Mouse (Mus musculus) lung, embryonic 15.5 days (tissue): ENCODE measurements around the gene Wdr20. TPM values are rescaled to one million over a fixed set of nuclear protein-coding genes. Genes with fewer than 3 reads are reported as not detected.
"Not testable (repeated sequence)": the region's sequence is repeated elsewhere in the genome, so short reads cannot be mapped to it uniquely, and the experiment has no call there.

ENCODE experiments used
- ATAC-seq: fragments of 200-750 bp; cut with Nextera tagmentation; 2 replicates; pipeline ENCODE4 v1.8.0; 2017; ENCODE audit warnings: moderate number of reproducible peaks, borderline replicate concordance; ENCODE audit not compliant: low FRiP score, low TSS enrichment; ENCODE audit errors: extremely low read depth
- H3K27ac ChIP-seq: fragments of 300-500 bp; sonication (generic); 2 replicates; pipeline ENCODE4 v1.5.1; 2015; ENCODE audit warnings: moderate library complexity, mild to moderate bottlenecking, inconsistent platforms
- H3K27me3 ChIP-seq: fragments of 300-500 bp; sonication (generic); 2 replicates; pipeline ENCODE4 v1.6.1; 2015; ENCODE audit warnings: inconsistent platforms
- H3K36me3 ChIP-seq: fragments of 300-500 bp; sonication (generic); 2 replicates; pipeline ENCODE4 v1.6.1; 2015; ENCODE audit warnings: inconsistent platforms
- H3K4me1 ChIP-seq: fragments of 300-500 bp; sonication (generic); 2 replicates; pipeline ENCODE4 v1.6.1; 2015; ENCODE audit warnings: inconsistent platforms
- H3K4me2 ChIP-seq: fragments of 300-500 bp; sonication (generic); 2 replicates; pipeline ENCODE4 v1.6.1; 2015; ENCODE audit warnings: inconsistent platforms, mild to moderate bottlenecking, moderate library complexity
- H3K4me3 ChIP-seq: fragments of 300-500 bp; sonication (generic); 2 replicates; pipeline ENCODE4 v1.5.1; 2015; ENCODE audit warnings: mild to moderate bottlenecking, inconsistent platforms
- H3K9ac ChIP-seq: fragments of 300-500 bp; sonication (generic); 2 replicates; pipeline ENCODE4 v1.6.1; 2015; ENCODE audit warnings: inconsistent platforms
- H3K9me3 ChIP-seq: fragments of 300-500 bp; sonication (generic); 2 replicates; pipeline ENCODE4 v1.6.1; 2016; ENCODE audit warnings: inconsistent platforms
- WGBS: fragments of 180-500 bp; shearing (Covaris S2); methylation state at CpG from one replicate; pipeline ENCODE4 v1.1.7; 2015; 5-methylcytosine and 5-hydroxymethylcytosine counted together
- polyA plus RNA-seq: library from polyadenylated mRNA; unstranded; fragments of >200 nt; fragmentation: Nextera tagmentation; extraction: Ambion mirVana; gene quantifications from 2 replicates; pipeline ENCODE4 v1.2.1, GENCODE M21; 2015

Gene Wdr20
- polyA plus RNA-seq = 21.3 and 23.5 TPM in 2 replicates

DNA sequence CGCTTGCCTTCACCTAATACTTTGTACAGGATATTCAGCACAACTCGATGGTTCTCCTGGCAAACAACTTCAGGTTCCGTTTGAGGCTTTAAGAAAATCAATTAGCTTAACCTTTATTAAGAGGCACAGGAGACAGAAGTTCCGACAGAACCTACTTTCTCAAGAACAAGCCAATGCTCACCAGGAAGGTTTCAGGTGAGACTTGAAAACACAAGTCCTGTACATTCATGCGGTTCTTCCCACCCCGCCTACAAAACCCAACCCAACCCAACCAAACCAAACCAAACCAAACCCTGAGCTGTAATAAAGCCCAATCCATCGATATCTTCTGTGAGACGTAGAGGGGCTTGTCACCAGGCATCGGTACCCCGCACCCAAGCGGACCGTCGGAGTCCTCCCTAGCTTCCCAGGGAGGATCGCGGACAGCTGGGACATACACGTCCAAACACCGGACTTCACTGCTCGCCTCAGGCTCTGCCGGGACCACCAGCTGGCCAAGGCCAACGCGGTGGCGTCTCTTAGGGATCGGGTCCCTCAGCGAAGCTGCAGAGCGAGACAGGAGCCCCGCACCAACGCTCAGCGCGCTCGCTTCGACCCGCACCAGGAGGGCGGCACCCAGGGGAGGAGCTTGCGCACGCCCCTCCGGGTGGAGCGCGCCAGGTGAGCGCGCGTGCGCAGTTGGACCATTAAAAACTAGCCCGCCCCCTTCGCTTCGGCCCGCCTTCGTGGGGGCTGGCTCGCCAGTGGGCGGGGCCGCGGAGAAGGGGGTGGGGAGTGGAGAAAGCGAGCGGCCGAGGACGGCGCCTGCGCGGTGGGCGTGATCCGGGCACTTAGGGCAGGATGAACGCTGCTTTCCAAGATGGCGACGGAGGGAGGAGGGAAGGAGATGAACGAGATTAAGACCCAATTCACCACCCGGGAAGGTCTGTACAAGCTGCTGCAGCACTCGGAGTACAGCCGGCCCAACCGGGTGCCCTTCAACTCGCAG is at the start of gene Wdr20:
Gene Wdr20, plus strand, starts transcription at position 775 of the 988 bp plus-strand sequence.
- peak within 1 kb of the TSS; percentile 86 for H3K27ac ChIP-seq
- peak within 1 kb of the TSS; percentile 95 for H3K9ac ChIP-seq
- no peaks in the 10 kb centered on the region for H3K9me3 ChIP-seq
- WGBS = under 1% methylated on average over 62 of the region's 69 CpGs
- peak within 1 kb of the TSS; percentile 75 for H3K4me2 ChIP-seq
- peak; percentile 97 for ATAC-seq
- peak within 1 kb of the TSS; percentile 94 for H3K4me3 ChIP-seq
- peaks cover 19% of the 10 kb centered on the region for H3K4me1 ChIP-seq
- peaks cover 5% of the 10 kb centered on the region; the same call in 1 of the 2 replicates for H3K36me3 ChIP-seq
- H3K27me3 ChIP-seq = peaks cover 11% of the 10 kb centered on the region; the same call in 1 of the 2 replicates

DNA sequence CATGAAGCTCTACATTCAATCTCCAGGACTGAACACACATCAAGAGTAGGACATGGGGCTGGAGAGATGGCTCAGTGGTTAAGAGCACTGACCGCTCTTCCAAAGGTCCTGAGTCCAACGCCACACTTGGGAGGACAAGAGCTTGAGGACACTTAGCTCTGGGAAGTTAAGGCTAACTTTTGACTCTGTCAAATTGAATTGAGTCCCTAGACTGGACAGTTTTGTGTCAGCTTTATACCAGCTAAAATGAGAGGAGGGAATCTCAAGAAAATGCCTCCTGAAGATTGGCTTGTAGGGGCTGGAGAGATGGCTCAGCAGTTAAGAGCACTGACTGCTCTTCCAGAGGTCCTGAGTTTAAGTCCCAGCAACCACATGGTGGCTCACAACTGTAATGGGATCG is 48.8 kb upstream of the Wdr20 start:
- WGBS = 86% methylated on average over 3 of the region's 3 CpGs
- H3K27ac ChIP-seq, H3K27me3 ChIP-seq, H3K4me3 ChIP-seq, H3K4me2 ChIP-seq, H3K9me3 ChIP-seq, H3K9ac ChIP-seq, ATAC-seq, H3K4me1 ChIP-seq: not testable (repeated sequence)
- H3K36me3 ChIP-seq = peaks cover 52% of the 10 kb centered on the region

DNA sequence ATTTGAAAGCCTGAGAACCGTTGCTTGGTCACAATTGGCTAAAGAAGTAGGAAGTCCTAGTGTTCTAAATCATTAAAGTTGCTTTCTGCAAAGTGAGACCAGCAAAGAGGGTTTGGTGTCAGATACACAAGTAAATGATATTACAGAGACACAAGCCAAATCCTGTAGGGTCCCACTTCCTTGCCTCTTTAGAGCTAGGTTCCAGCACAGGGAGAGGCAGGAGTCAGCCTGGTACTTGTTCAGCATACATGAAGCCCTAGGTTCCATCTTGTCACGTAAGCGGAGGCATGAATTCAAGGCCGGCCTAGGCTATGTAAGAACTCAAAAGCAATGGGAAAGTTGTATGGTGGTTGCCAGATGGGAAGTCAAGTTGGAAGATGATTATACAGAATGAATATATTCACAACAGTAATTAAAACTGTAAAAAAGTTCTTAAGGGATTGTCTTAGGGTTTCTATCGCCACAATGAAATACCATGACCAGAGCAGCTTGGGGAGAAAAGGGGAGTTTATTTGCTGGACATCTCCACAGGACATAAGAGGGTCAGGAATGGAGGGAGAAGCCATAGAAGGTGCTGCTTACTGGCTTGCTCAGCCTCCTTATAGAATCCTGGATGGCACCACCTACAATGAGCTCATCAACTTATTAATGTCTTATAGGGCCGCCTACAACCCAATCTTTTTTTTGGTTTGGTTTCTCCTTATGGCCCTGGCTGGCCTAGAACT is 47.7 kb upstream of the Wdr20 start:
- no peak overlapping the region for H3K27ac ChIP-seq
- H3K4me2 ChIP-seq = no peak overlapping the region
- peaks cover 12% of the 10 kb centered on the region for H3K4me1 ChIP-seq
- H3K27me3 ChIP-seq = no peaks in the 10 kb centered on the region
- H3K4me3 ChIP-seq = no peak overlapping the region
- 89% methylated on average over 6 of the region's 6 CpGs for WGBS
- no peaks in the 10 kb centered on the region for H3K9me3 ChIP-seq
- no peak overlapping the region for H3K9ac ChIP-seq
- ATAC-seq = no peak
- H3K36me3 ChIP-seq = peaks cover 59% of the 10 kb centered on the region

DNA sequence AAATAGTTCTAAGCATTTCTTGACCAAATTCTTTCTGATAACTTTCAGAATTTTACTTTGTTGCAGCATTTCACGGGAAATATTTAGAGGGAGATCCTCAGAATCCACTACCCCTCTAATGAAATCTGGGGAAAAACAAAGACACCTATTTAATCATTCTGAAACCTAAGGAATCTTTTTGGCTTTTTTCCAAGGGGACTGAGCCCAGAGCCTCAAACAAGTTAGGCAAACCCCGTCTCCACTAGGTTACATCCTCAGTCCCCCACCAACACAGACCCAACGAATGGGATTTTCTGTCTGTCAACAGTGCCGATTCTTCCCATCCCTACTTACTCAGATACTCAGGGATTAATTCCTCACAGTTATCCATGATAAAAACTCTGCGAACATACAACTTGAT is 44.4 kb upstream of the Wdr20 start:
- Histone ChIP-seq H3K4me1 (peaks cover 17% of the 10 kb centered on the region), H3K36me3 (peaks cover 51% of the 10 kb centered on the region)
- H3K27ac ChIP-seq, H3K27me3 ChIP-seq, H3K4me2 ChIP-seq, H3K9ac ChIP-seq, ATAC-seq, H3K9me3 ChIP-seq, H3K4me3 ChIP-seq: not testable (repeated sequence)
- 41% methylated on average over 5 of the region's 5 CpGs for WGBS

DNA sequence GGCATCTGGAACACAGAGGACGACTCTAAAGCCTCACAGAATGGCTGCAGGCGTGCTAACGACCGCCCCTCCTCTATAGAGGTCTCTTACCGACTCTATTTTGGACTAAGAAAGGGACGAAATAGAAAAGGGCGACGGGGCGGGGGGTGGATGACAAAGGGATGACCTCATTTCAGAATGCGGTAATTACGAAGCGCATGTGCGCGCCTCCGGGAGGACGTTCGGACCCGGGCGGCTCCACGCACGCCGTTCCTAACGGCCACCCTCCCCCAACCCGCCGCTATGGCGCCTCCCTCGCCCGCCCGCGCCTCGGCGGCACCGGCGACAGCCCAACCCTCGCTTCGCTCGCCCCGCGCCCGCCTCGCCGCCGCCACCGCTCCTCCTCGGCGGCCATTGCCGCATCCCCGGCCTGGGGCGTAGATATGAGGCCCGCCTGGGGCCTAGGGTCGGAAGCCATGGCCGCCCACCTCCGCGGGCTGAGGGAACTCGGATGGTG is 42.0 kb upstream of the Wdr20 start:
- no peaks in the 10 kb centered on the region for H3K27me3 ChIP-seq
- H3K9ac ChIP-seq = peak overlapping the region; percentile 98
- H3K27ac ChIP-seq = peak overlapping the region; percentile 86
- H3K4me2 ChIP-seq = peak overlapping the region; percentile 56
- under 1% methylated on average over 55 of the region's 55 CpGs for WGBS
- peaks cover 23% of the 10 kb centered on the region for H3K4me1 ChIP-seq
- peaks cover 28% of the 10 kb centered on the region for H3K36me3 ChIP-seq
- peak overlapping the region; percentile 80 for H3K4me3 ChIP-seq
- ATAC-seq = peak; percentile 72
- no peaks in the 10 kb centered on the region for H3K9me3 ChIP-seq

DNA sequence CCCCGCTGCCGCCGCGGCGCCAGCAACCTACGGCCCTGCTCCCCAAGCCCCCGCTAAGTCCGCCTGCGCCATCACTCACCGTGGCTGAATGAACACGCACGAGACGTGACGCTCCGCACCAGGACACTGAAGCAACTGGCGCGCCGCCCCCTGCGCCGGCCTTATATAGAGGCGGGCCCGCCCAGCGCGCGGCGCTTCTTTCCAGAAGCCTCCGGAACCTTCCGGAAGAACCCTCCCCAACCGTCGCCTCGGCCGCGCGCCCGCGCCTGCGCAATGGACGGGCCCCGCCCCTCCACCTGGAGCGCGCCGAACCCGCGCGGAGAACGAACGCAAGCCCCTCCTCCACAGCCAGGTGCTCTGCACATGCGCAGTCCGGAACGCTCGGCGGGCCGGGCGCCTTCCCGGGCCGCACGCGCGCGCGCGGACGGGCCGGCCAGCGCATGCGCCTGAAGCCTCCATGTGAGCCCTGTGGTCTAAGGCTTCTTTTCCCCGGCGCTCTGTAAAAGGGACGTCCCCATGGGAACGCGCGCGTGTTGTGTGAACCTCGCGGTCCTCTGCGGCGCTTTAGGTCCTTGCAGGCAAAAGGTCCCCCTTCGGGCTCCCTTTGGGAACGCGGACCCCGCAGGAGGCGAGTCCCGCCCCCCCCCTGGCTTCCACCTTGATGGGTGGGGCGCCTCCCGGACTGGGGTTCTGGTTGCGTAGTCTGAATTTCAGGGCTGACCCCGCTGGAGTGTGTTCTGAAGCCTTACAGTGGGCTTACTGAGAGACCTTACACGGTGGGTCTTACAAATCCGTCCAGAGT is 41.4 kb upstream of the Wdr20 start:
- Histone ChIP-seq H3K9ac (peak overlapping the region; percentile 98), H3K27ac (peak overlapping the region; percentile 86), H3K9me3 (no peaks in the 10 kb centered on the region), H3K4me2 (peak overlapping the region; percentile 74), H3K27me3 (no peaks in the 10 kb centered on the region), H3K4me1 (peaks cover 23% of the 10 kb centered on the region), H3K36me3 (peaks cover 27% of the 10 kb centered on the region), H3K4me3 (peak overlapping the region; percentile 80)
- under 1% methylated on average over 89 of the region's 89 CpGs for WGBS
- peak; percentile 95 for ATAC-seq

DNA sequence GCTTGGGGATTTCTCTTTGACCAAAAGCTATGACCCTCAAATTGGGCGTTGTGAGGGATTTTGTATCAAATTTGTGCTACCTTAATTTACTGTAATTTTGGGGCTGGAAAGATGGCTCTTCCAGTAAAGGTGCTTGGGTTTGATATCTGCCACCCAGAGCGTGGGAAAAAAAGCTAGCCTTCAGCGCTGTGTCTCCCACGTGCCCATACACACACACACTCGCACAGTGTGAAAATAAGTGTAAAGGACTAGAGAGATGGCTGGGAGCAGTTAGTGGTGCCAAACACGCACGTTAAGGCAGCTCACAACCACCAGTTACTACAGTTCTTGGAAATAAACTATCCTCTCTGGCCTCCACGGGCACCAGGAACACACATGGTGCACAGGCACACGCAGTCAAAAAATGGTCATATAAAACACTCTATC is 40.8 kb upstream of the Wdr20 start:
- Histone ChIP-seq H3K4me2 (peak overlapping the region; percentile 74), H3K4me3 (peak overlapping the region; percentile 80), H3K9me3 (no peaks in the 10 kb centered on the region), H3K27ac (peak overlapping the region; percentile 84), H3K9ac (peak overlapping the region; percentile 76), H3K27me3 (no peaks in the 10 kb centered on the region), H3K4me1 (peaks cover 27% of the 10 kb centered on the region), H3K36me3 (peaks cover 21% of the 10 kb centered on the region)
- ATAC-seq = no peak
- 48% methylated on average over 9 of the region's 9 CpGs for WGBS

DNA sequence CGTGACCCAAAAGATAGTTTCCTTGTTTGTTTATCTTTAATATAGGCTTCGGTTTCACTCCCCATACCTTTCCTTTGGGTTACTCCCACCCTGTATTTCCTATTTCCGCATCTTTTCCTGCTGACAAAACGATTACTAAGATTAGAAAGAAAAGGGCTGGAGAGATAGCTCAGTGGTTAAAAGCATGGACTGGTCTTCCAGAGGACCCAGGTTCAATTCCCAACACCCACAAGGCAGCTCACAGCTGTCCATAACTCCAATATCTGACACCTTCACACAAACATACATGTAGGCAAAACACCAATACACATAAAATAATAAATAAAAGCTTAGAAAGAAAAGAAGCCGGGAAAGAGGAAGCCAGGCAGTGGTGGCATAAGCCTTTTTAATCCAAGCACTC is 40.3 kb upstream of the Wdr20 start:
- Histone ChIP-seq H3K4me1 (peaks cover 27% of the 10 kb centered on the region), H3K4me3 (no peak overlapping the region), H3K9ac (no peak overlapping the region), H3K9me3 (no peaks in the 10 kb centered on the region), H3K4me2 (0 out of 2 replicates have a peak overlapping the region, but pooled peaks have one; percentile 74), H3K36me3 (peaks cover 19% of the 10 kb centered on the region), H3K27me3 (no peaks in the 10 kb centered on the region), H3K27ac (no peak overlapping the region)
- no peak for ATAC-seq
- WGBS = 61% methylated on average over 5 of the region's 5 CpGs

DNA sequence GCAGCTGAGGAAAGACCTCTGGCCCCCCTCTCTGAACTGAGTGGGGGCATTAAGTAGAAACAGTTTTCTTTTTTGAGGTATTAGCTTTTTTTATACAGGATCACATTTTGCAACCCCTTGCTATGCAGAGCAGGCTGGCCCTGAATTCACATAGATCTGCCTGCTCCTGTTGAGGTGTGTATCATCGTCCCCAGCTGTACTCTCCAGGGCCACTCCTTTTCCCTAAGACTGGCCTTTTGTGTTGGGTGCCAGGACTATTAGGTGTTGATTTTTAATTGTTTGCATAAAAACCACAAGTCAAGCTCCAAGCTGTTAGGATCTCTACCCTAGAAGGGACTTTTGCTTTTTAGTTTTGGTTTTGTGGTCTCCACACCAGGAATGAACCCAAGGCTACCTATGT is 39.7 kb upstream of the Wdr20 start:
- Histone ChIP-seq H3K9ac (no peak overlapping the region), H3K4me1 (peaks cover 27% of the 10 kb centered on the region), H3K27ac (no peak overlapping the region), H3K27me3 (no peaks in the 10 kb centered on the region), H3K4me2 (no peak overlapping the region), H3K4me3 (no peak overlapping the region), H3K9me3 (no peaks in the 10 kb centered on the region), H3K36me3 (peaks cover 14% of the 10 kb centered on the region)
- 73% methylated on average over 1 of the region's 1 CpGs for WGBS
- no peak for ATAC-seq

DNA sequence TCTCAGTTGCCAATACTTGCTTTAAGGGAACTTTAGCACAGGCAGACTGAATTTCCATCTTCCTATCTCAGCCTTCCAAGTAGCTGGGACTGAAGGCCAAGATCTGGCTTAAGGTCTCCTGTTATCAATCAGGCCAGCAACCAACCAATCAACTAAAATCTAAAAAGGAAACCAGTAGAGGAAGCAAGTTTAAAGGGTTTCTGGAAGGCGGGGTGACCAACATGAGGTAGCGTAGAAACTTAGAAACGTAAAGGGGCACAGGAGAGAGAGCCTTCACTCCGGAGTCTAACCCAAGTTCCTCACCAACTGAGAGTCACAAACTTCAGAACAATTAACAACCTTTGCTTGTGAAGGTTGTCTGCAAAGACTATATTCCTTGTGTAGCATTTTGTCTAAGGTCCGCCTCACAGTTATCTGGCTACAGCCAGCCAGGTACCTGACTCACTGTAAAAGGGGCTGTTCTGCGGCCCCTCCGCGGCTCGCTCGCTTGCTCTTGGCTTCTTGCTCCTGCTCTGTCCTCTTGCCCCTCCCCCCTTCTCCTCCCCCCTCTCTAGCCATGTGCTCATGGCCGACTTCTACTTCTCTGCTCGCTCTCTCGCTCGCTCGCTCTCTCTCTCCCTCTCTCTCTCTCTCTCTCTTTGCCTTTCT is 39.1 kb upstream of the Wdr20 start:
- no peak for ATAC-seq
- Histone ChIP-seq H3K27me3 (no peaks in the 10 kb centered on the region), H3K36me3 (peaks cover 10% of the 10 kb centered on the region; the same call in 1 of the 2 replicates), H3K9me3 (no peaks in the 10 kb centered on the region), H3K27ac (peak overlapping the region; percentile 33; the same call in 1 of the 2 replicates), H3K4me1 (peaks cover 24% of the 10 kb centered on the region), H3K4me2 (peak overlapping the region; percentile 16; the same call in 1 of the 2 replicates), H3K9ac (peak overlapping the region; percentile 13; the same call in 1 of the 2 replicates), H3K4me3 (no peak overlapping the region)
- 42% methylated on average over 15 of the region's 15 CpGs for WGBS
